Mouse (Mus musculus) left cerebral cortex, adult 8-10 months (tissue): ENCODE measurements around the gene Efna5. TPM values are rescaled to one million over a fixed set of nuclear protein-coding genes. Genes with fewer than 3 reads are reported as not detected.

Experiments used
- DNase-seq, 2 experiments: peaks; one replicate each; pipeline ENCODE4 v3.0.0; 2022; ENCODE audit warnings: low spot score in 2 of 2
- total RNA-seq, 4 experiments: library from RNA; stranded (reverse); gene quantifications; 2 replicates each; pipeline ENCODE4 v1.2.4; 2022

The Efna5 gene
- total RNA-seq, 4 experiments from 2014 or later: 31.4 to 41.2 (median 36.0) TPM

DNA sequence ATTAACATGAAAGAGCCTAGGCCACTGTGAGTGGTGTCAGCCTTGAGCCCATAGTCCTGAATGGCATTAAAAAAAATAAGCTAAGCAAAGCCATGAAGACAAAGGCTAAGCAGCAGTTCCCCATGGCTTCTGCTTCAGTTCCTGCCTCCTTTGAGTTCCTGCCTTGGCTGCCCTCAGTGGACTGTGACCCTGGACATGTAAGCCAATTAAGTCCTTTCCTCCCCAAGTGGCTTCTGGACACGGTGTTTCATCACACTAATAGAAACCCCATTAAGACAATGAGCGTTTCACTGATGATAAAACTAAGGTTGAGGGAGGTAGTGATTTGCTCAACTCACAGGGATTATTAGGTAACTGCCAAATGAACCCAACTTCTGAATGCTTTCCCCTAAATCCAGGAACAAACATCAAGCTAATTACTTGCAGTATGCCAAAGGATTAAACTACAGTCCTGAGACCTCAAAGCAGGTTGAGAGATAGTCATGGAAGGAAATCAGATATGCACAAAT lies 128.7 kb downstream of the Efna5 start:
- DNase-seq: no peak

DNA sequence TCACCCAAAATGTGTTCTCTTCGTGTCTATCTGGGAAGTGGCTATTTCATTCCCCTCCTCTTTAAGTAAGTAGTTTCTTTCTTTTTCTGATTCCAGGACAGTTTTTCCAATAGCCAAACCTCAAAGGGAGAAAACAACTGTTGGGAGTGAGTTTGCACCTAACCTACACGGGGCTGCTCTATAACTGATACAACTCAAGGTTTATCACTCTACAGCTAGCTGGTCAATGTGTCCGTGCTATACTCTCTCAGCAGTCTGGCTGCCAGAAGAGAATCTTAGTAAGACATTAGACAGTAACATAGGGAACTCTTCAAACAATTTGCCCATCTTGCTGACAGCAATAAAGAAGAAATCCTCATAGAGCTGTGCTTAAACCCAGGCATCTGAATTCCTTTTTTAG lies 130.5 kb downstream of the Efna5 start:
- DNase-seq: no peak

DNA sequence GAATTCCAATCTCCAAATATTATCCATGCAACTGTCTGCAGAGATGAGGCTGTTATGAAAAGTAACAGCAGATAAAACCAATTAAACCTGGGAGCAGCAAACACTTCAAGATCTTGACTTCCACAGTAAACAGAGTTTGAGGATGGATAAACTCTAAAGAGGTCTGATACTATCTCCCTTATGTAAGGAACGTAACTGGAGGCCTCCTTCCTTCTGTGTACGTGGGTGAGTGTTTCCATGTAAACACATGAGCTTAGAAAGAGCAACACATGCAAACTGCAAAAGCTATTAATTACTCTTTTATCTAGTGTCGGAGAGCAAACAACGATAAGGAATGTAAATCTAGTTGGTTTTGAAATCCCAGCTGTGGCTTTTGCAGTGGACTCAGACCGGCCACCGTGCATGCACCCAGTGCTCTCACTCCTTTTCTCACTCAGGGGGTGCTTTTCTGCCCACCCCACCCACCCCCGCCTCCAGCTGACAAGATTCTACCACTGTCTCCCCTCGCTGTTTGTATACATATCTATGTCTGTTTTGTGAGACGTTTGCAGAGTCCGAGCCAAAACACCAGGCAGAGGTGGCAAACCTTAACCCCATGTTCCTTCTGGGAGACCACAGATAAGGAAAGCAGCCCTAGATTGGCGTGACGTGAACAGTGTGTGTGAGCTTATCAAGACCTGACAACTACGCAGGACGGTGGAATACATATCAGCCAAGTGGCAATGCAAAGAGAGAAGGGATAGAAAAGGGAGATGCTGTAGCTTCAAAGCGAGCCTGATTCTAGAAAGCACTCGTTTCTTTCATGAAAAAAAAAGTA lies 132.1 kb downstream of the Efna5 start:
- no peak for DNase-seq

DNA sequence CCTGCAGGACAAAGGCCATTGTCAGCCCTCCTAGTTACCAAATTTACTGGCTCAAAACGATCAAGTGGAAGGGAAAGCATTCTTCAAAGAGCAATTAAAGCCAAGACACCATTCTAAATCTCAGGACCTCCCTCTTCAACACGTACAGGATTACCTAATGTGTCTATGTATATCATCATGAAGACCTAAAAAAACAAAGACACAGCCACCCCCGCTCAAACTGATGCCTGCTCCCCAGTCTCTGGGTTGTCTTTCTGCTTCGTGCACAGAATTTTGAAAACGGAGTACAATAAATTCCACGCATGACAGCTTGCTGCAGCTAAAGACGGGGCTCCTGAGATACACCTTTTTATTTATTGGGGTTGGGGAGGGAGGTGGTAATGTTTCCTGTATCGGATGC lies 133.7 kb downstream of the Efna5 start:
- no peak for DNase-seq

DNA sequence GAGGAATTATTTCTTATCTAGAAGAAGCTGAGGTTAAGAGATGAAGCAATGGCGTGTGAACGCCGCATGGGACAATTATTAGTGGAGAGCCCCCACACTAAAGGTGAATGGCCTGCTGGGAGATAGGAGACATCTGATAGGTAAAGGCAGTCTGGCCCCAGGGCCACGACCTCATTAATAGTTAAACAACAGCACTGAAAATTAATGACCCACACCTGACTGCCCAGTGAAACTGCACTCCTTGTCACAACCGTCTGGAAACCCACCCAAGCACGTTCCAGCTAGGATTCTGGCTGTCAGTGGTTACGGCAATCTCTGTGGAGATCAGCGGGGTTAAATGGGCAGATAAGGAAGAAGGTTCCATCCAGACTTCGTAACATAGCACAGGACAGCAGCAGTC lies 134.3 kb downstream of the Efna5 start:
- no peak for DNase-seq

DNA sequence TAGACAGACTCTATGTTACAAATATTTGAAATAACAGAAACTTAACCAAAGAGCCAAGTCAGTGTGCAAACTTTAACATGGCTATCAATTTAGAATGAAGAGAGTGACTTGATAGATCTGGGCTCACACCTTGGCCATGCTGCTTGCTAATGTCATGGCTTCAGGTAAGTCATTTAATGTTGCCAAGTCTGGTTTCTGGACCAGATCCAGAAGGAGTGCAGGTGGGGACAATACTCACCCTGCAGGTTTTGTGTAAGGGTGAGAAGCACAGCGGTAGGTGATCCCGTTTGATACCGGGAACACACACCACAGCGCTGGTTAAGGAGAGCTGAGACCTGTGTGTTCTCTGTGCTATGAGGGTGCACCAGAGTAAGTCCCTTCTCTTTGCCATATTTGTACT lies 135.8 kb downstream of the Efna5 start:
- DNase-seq: no peak

DNA sequence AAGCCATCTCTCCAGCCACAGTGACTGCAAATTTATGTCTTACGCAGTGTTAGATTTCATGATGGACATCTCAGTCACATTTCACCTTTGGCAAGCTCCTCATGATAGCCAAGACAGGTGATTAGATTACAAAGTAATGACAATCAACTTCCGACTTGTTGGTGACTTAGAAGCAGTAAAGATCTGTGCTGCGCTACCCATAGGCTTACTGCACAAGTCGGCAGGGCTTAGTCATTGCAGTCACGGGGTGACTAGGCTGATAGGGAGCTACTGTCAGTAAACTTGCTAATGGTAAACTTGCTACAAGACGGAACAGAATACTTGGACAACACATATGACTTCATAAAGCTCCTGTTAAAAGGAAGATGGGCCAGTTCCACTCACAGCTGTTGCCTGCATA lies 136.9 kb downstream of the Efna5 start:
- no peak for DNase-seq

DNA sequence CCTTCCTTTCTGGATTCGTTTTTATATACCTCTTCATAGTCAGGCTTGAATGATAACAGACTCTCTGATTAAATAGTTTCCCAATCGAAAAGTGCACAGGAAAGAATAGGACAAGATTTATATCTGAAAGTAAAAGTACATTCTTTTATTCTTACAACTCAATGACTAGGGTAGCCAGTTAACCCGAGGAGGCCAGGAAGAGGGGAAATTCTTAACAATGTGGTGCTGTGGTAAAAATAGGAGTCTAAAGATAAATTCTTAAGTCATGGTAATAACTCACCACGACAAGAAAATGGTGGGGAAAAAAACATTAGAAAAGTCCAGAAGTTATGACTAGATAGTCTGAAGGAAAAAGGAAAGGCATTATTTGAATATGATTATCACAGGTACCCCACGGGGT lies 139.4 kb downstream of the Efna5 start:
- DNase-seq: no peak

DNA sequence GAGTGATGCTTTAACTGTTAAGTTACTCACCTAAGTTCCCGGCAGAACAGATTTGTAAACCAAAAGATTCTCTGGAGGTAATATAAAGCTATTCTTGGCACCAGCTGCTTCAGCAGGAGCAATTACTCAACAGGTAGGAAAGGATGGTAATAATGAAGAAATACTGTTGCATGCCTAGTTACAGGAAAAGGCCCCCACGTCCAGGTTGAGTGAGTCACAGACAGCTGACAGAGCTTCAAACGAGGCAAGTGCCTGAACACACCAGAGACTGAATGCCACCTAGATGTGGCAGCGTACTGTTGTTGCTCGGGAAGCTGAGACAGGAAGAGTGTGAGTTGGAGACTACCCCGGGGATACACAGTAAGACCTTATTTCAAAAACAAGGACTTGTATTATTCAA lies 140.1 kb downstream of the Efna5 start:
- DNase-seq: no peak

DNA sequence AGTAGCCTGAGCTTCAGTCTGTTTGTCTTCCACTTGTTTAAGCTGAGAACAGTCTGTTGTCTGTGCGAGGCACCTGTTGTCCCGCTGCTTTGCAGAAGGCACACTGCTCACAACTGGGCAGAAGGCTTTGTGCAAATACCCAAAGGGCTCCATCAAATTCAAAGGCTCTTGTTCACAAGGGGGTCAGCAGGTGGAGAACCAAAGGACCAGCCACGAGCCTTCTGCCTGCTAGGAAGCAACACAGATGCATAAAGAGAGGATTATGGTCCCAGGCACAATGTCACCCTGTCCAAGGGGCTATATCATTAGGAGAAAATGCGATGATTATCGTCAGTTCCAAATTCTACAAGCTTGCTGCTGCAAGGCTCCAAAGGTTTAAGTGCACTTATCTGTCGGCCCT lies 141.1 kb downstream of the Efna5 start:
- no peak for DNase-seq

DNA sequence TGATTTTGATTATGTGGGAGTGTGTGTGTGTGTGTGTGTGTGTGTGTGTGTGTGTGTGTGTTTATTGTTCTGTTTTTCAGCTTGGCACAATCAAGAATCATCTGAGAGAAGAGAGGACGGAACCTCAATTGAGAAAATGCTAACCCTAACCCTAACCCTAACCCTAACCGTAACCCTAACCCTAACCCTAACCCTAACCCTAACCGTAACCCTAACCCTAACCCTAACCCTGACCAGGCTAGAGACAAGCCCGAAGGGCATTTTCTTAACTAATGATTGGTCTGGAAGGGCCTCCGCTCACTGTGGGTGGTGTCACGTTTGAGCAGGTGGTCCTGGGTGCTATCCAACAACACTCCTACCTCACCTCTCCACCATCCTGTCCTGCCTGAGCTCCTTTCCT lies 143.7 kb downstream of the Efna5 start:
- DNase-seq: no peak

DNA sequence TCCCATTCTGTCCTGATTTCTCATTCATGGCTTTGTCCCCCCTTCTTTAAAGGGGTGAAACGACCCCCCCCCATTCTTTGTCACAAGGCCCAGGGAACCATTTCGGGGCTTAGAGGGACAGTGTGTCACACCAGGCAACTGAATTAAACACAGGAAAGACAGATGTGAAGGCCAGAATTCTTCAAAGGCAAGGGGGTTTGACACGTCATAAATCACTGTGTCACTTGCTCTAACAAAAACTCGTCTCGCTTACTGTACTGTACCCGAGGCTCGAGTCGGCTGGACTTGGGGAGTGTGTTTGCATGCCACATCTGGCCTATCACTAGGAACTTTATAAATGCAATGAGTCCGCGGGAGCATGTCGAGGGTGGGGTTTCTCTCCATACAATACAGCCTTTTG lies 145.2 kb downstream of the Efna5 start:
- no peak for DNase-seq

DNA sequence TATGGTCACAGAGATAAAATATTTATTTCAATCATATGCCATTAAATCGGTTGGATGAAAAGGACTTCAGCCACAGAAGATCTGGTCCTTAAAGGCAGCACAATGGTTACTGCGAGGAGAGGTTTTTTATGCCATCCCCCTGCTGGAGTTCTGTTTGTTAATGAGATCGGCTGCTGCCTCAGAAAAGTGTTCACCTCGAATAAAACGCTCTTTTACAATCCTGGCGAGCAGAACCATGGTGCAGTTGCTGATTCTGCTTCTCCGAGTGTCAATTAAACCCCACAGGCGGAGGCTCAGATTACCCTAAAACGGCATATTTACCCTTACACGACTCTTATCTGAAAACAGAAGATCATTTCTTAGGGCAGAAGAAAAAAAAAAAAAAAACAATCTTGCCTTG lies 146.2 kb downstream of the Efna5 start:
- DNase-seq: no peak

DNA sequence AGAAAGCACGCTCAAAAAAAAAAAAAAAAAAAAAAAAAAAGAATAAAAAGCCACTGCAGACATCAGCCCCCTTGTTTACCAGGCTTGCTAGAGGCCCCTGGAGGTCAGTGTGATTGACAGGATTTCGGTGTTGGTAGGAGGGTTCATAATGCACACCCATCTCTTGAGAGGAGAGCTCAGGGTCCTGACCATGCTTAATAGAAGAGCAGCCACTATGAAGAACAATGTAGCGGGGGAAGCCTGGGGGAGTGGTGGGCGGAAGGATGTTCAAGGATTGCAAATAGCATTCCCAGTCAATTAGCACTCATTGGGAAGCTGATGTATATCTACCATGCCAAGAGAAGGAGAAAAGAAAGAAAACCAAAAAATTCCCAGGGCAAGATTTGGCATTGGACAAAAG lies 147.1 kb downstream of the Efna5 start:
- DNase-seq: no peak

DNA sequence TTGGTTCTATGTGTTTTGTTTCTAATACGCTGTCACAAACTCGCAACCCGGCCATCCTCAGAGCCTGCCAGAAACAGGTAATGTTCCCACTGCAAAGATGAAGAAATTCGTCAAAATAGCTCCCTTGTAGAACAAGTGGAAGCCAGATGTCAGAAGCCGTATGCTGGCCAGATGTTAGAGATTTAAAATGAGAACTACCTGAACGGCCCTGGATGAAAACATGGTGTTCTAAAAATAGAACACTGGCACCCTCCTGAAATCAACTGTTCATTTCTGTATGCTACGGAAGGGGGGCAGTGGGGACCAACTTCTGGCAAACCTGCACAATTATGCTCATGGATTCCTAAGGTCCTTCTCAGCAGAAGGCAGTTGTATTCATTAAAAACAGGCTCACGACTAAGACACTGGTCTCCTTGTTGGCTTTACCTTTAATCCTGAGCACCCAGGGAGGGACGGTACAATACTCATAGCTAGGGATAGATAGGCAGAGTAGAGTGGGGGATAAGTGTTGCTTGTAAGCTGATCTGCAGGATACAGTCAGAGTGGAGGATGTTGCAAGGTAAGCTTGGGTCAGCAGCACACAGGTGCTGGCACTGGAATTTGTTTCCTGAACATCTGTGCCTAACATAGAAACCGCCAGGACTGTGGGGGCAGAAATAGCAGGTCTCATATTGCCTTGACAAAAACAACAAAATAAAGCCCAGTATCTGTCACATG lies 151.2 kb downstream of the Efna5 start:
- DNase-seq: no peak

DNA sequence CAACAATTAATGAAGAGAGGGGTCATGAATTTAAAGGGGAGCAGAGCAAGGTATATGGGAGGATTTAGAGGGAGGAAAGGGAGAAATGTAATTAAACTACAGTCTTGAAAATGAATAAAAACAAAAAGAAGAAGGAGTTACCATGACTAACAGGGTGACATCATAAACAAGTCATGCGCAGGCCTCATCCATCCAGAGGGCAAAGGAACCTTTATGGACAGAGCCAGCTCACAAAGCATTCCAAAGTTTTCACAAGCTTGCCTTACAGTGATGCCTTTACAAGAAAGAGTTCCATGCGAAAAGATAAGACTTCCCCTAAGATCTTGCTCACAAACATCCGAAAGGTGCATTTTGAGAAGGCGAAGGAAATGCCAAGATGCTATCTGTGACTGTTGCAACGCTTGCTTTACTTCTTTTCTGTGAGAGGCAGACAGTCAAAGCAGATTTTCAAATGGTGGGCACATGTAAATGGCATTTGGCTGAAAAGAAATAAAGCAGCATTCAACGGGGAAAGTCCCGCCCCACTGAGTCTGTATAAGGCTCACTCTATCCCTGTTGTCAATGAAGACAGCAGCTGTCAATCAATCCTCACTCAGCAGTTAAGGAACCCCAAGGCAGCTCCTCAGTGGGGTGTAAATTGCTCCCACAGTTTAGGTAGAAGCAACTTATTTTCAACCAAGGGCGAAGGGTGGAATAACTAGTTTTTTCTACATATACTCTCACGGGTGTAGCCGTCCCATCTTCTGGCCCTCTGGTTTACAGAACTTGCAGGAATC lies 152.8 kb downstream of the Efna5 start:
- DNase-seq: no peak

DNA sequence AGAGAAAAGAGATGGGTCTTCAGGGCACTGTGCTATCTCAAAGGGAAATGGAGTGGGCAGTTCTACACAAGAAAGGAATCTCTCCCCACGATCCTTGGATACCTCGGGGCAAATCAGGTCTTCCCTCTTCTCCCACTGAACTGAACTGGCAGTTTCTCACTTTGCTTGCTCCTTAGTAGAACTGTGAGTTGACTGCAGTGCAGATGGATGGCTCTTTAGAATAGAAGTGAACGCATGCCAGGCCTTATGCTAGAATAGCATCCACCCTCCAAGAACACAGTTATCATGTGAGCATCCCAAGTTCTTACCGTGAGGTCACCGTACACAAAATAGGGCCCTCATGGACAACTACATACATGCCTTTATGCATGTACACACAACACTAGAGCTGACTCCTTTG lies 155.0 kb downstream of the Efna5 start:
- peak in 1 of 2 experiments; percentile 21 for DNase-seq

DNA sequence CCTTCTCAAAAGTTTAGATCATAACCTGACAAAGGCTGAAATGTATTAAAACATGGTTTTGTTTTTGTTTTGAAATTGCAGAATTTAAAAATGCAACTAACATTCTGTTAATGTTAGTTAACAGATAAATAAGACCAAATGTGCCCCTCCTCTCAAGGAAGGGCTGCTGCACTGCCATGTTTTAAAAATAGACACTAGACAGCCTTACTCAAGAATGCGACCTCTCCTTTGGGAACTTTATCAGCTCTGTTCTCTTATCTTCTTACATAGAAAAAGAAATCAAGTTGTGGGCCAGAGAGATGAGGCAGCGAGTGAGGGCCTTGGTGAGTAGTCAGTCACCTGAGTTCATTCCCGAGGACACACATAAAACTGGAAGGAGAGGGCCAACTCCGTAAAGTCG lies 158.2 kb downstream of the Efna5 start:
- no peak for DNase-seq

DNA sequence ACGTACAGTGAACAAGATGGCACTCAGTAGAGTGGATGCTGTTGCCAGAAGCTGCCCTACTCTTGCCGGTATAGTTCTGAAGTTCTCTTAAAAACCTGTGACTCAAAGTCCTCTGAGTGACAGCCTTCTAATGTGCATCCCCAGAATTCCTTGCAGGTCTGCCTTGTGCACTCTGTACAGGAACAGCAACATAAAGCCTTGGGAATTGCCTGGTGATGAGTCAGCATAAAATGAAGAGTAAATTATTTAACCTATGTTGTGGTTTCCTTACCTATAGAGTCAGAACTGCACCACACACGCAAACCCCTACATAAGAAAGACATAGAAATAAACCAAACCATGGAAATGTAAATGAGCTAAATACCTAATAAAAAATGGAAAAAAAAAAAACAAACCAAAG lies 159.5 kb downstream of the Efna5 start:
- no peak for DNase-seq

DNA sequence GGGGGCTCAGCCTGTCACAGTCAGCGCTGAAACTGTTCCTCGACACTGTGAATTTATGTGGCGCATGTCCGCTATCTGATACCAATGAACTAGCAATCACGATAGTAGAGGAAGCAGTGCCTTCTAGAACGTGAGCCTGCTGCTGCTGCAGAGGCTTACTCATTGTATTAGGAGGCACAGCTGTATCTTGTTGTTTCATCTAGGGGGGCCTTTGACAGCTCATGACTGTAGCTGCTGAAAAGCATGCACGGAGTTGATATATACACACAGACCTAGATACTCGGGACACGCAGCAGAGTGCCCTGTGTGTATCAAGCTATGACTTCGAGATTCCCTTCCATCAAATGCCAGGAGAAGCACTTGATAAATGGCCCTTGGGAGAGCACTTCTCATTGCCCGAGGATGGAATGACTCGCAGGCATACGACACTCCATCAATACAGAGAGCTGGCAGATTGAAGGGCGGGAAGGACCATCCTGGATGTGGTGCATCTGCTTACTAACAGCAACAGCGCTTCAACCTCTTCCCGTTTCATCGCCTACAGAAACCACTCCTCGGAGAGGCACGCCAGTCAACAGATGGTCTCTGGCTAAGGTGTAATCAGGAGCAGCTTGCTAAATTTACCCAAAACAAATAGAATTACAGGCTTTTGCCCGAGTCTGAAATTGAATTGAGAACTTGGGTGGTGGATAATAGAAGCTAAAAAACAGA lies 160.2 kb downstream of the Efna5 start:
- peak in 1 of 2 experiments; percentile 56 for DNase-seq

DNA sequence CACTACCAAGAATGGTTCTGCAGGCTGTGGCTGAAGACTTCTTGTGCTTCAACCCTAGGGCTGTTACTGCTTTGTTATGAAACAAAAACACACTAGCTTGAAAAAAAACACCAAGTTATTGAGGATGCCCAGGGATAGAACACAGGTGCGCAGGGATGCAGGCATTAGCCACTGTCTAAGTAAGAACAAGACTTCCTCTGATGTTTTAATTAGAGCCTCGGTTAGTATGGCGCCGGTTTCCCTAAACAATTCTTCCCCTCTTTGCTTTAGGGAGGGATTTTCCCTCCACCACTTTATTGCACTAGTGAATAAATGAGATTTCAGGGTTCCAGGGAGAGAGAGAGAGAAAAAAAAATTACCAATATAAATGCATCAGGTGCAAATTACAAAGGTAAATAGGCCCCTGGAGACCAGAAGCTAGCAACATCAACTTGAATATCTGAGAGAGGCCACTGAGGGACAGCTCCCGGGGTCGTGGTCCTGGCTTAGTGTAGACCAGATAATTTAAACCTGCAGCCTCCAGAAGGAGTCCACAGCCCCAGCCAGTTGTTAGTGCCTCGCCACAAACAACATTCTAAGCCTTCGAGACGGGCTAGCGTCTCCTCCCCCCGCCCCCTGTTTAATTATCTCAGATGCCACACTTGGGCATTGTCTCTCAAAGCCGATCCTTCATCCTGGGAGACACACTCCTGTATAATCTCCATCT lies 163.5 kb downstream of the Efna5 start:
- no peak for DNase-seq
